Mouse (Mus musculus): ENCODE measurements around the gene Tnfrsf21. TPM values are rescaled to one million over a fixed set of nuclear protein-coding genes. Genes with fewer than 3 reads are reported as not detected.

Gene Tnfrsf21
- polyA plus RNA-seq, 1 experiment from 2014 or later: 26.0 TPM

DNA sequence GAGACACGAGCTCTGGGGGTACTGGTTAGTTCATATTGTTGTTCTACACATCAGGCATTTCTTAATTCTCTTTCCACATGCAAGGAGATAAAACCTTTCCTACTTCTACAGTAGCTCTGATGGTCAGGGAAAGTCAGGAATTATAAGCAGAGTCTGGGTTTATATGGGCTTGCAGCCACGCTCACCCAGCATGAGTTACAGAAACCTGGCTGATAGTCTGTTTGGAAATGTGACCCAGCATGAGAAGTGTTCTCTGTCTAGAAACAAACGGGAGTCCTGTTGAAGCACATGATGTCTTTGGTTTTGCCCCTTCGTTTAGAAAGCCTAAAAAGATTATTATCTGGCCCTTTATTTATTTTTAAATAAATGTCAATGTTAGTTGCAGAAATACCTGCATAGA, 118.6 kb downstream of the Tnfrsf21 start:
- Histone ChIP-seq H3K4me1 (ENCODE audit: control insufficient read depth, insufficient read depth, low read length) (no peaks in the 10 kb centered on the region), H3K36me3 (ENCODE audit: control insufficient read depth, insufficient read depth, low read length) (no peaks in the 10 kb centered on the region), H3K4me2 (ENCODE audit: low read depth, low read length) (no peak overlapping the region), H3K9ac (ENCODE audit: low read depth, low read length) (no peak overlapping the region), H3K27ac (replicated peaks; ENCODE audit: low read depth, low read length) (no peak overlapping the region), H3K27me3 (replicated peaks; ENCODE audit: control insufficient read depth, insufficient read depth, low read length) (no peaks in the 10 kb centered on the region), H3K4me3 (ENCODE audit: low read depth, low read length) (no peak overlapping the region), H3K9me3 (ENCODE audit: control insufficient read depth, low read length) (no peaks in the 10 kb centered on the region)
- ATAC-seq (ENCODE audit: low read depth) (no peak), DNase-seq (ENCODE audit: low spot score) (no peak)
- WGBS: 65% methylated on average over 4 of the region's 4 CpGs

DNA sequence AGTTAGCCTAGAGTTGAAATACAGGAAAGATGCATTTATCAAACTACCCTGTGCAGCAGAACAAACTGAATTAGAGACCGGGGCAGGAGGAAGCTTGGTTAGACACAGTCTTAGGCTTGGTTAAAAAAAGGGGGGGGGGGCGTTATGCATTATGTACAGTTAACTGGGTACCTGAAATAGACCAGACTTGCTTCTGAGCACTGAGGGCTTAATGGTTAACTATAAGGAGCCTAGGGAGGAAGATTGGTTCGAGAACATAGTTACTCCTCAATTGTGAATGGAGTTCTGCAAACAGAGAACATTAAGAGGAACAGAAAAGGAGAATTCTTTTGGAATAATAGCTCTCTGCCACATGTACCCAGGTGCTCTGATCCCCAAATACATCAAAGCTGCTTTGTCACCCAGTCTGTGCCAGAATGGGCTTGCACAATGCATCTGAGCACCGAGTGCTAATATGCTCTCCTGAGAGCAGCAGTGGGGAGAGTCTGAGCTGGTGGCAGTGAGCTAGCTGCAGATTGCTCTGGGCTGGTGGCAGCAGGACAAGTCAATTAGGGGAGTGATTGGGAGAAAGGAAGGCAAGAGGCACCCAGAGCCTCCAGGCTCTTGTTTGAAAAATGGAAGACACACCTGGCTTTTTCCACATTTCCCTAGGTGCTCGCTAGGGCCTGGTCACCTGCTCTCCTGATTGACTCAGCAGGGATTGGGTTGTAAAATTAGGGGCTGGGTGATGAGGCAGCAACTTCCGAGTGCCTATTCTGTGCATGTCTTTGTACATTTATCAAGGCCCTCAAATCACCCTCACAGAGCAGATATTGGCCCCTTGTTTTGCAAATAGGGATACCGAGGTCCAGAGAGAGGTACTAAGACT, 119.3 kb downstream of the Tnfrsf21 start:
- no peak overlapping the region for H3K27ac ChIP-seq (replicated peaks; ENCODE audit: low read depth, low read length)
- no peaks in the 10 kb centered on the region for H3K36me3 ChIP-seq (ENCODE audit: control insufficient read depth, insufficient read depth, low read length)
- H3K9ac ChIP-seq (ENCODE audit: low read depth, low read length): no peak overlapping the region
- no peaks in the 10 kb centered on the region for H3K9me3 ChIP-seq (ENCODE audit: control insufficient read depth, low read length)
- H3K4me1 ChIP-seq (ENCODE audit: control insufficient read depth, insufficient read depth, low read length): no peaks in the 10 kb centered on the region
- 56% methylated on average over 7 of the region's 7 CpGs for WGBS
- no peak overlapping the region for H3K4me2 ChIP-seq (ENCODE audit: low read depth, low read length)
- H3K4me3 ChIP-seq (ENCODE audit: low read depth, low read length): no peak overlapping the region
- no peaks in the 10 kb centered on the region for H3K27me3 ChIP-seq (replicated peaks; ENCODE audit: control insufficient read depth, insufficient read depth, low read length)
- DNase-seq (ENCODE audit: low spot score) (no peak), ATAC-seq (ENCODE audit: low read depth) (peak; percentile 68)

DNA sequence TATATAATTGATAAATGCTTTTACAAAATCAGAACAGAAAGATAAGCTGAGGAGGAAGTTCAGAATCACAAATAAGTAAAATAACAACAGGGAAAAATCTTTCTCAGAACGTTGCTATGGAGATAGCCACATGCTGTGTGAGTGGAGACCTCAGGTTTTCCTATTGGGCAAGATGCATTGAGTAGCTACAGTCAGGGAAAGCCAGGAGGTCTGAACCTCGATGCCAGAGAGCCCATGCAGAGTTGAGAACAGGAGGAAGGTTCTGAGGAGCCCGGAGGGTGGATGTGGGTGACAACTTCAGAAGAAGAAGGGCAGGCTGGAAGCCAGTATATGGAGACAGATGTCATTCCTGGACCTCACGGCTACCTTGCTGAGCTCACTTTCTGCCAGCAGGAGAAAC, 120.4 kb downstream of the Tnfrsf21 start:
- Histone ChIP-seq H3K36me3 (ENCODE audit: control insufficient read depth, insufficient read depth, low read length) (no peaks in the 10 kb centered on the region), H3K4me3 (ENCODE audit: low read depth, low read length) (no peak overlapping the region), H3K27ac (replicated peaks; ENCODE audit: low read depth, low read length) (no peak overlapping the region), H3K4me1 (ENCODE audit: control insufficient read depth, insufficient read depth, low read length) (no peaks in the 10 kb centered on the region), H3K9me3 (ENCODE audit: control insufficient read depth, low read length) (no peaks in the 10 kb centered on the region), H3K4me2 (ENCODE audit: low read depth, low read length) (no peak overlapping the region), H3K27me3 (replicated peaks; ENCODE audit: control insufficient read depth, insufficient read depth, low read length) (no peaks in the 10 kb centered on the region), H3K9ac (ENCODE audit: low read depth, low read length) (no peak overlapping the region)
- WGBS: 55% methylated on average over 4 of the region's 4 CpGs
- DNase-seq (ENCODE audit: low spot score) (no peak), ATAC-seq (ENCODE audit: low read depth) (no peak)

DNA sequence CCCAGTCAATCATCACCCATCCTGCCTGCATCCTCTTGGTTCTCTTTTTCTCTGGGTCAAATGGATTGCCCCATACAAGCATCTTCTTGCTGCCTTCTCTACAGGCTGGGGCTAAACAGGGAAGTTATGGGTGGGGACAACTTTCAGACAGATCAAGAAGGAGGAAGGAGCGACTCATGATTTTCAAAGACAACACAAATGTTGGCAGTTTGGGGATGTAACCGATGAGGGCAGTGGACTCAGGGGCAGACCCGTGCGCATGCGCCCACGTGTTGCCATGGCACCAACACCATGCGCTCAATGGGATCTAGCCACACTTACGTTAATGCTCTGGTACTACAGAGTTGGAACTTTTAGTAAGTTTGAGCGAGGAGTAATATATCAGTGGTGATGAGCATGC, 121.5 kb downstream of the Tnfrsf21 start:
- Histone ChIP-seq H3K9ac (ENCODE audit: low read depth, low read length) (no peak overlapping the region), H3K4me2 (ENCODE audit: low read depth, low read length) (no peak overlapping the region), H3K9me3 (ENCODE audit: control insufficient read depth, low read length) (no peaks in the 10 kb centered on the region), H3K27me3 (replicated peaks; ENCODE audit: control insufficient read depth, insufficient read depth, low read length) (no peaks in the 10 kb centered on the region), H3K27ac (replicated peaks; ENCODE audit: low read depth, low read length) (no peak overlapping the region), H3K36me3 (ENCODE audit: control insufficient read depth, insufficient read depth, low read length) (no peaks in the 10 kb centered on the region), H3K4me3 (ENCODE audit: low read depth, low read length) (no peak overlapping the region), H3K4me1 (ENCODE audit: control insufficient read depth, insufficient read depth, low read length) (no peaks in the 10 kb centered on the region)
- DNase-seq (ENCODE audit: low spot score) (no peak), ATAC-seq (ENCODE audit: low read depth) (no peak)
- 91% methylated on average over 9 of the region's 9 CpGs for whole genome bisulfite sequencing

GRCm38 (mm10) chr17:43138356-43138755, 122.0 kb downstream of the Tnfrsf21 start:
- WGBS: 79% methylated on average over 7 of the region's 7 CpGs
- no peak overlapping the region for H3K4me2 ChIP-seq (ENCODE audit: low read depth, low read length)
- no peak for DNase-seq (ENCODE audit: low spot score)
- no peak overlapping the region for H3K27ac ChIP-seq (replicated peaks; ENCODE audit: low read depth, low read length)
- H3K36me3 ChIP-seq (ENCODE audit: control insufficient read depth, insufficient read depth, low read length): no peaks in the 10 kb centered on the region
- no peaks in the 10 kb centered on the region for H3K4me1 ChIP-seq (ENCODE audit: control insufficient read depth, insufficient read depth, low read length)
- ATAC-seq (ENCODE audit: low read depth): no peak
- no peaks in the 10 kb centered on the region for H3K9me3 ChIP-seq (ENCODE audit: control insufficient read depth, low read length)
- H3K4me3 ChIP-seq (ENCODE audit: low read depth, low read length): no peak overlapping the region
- H3K9ac ChIP-seq (ENCODE audit: low read depth, low read length): no peak overlapping the region
- H3K27me3 ChIP-seq (replicated peaks; ENCODE audit: control insufficient read depth, insufficient read depth, low read length): no peaks in the 10 kb centered on the region

Other genes with a start within 250 kb of the Tnfrsf21 start
- 24.9 and 25.4 TPM in 2 replicates for gene Cd2ap, start 139.9 kb upstream of the Tnfrsf21 start, polyA plus RNA-seq (2014; fragmentation: Nextera tagmentation; extraction: Ambion mirVana)

Data from embryonic facial prominence, embryonic 14.5 days (tissue).